Mouse (Mus musculus): ENCODE data around the gene Gm28043. TPM values are rescaled to one million over a fixed set of nuclear protein-coding genes. Genes with fewer than 3 reads are reported as not detected.

Gene Gm28043
- polyA plus RNA-seq, 1 experiment from 2014 or later: 2.8 TPM

- 91% methylated on average over 6 of the region's 6 CpGs for WGBS
- no peaks in the 10 kb centered on the region for H3K27me3 ChIP-seq
These were observed 47.5 kb downstream of the Gm28043 start for GRCm38 (mm10) chr17:29662145-29662544.

GRCm38 (mm10) chr17:29668051-29668986 lies 53.6 kb downstream of the Gm28043 start:
- H3K27ac ChIP-seq (replicated peaks): peak overlapping the region; percentile 86
- H3K4me3 ChIP-seq: no peak overlapping the region
- H3K27me3 ChIP-seq: no peaks in the 10 kb centered on the region
- no peaks in the 10 kb centered on the region for H3K9me3 ChIP-seq
- peaks cover 19% of the 10 kb centered on the region for H3K4me1 ChIP-seq
- 72% methylated on average over 10 of the region's 10 CpGs for WGBS
- peaks cover 18% of the 10 kb centered on the region for H3K36me3 ChIP-seq
- H3K4me2 ChIP-seq (replicated peaks): no peak overlapping the region
- H3K9ac ChIP-seq (replicated peaks): no peak overlapping the region
- peak; percentile 81 for ATAC-seq (replicated peaks)

More at GRCm38 (mm10) chr17:29662145-29662544, 47.5 kb downstream of the Gm28043 start:
- Histone ChIP-seq H3K9me3 (no peaks in the 10 kb centered on the region), H3K4me1 (peaks cover 15% of the 10 kb centered on the region), H3K4me3 (no peak overlapping the region), H3K4me2 (replicated peaks) (no peak overlapping the region), H3K27ac (replicated peaks) (no peak overlapping the region), H3K36me3 (peaks cover 12% of the 10 kb centered on the region; the same call in 1 of the 2 replicates), H3K9ac (replicated peaks) (no peak overlapping the region)
- ATAC-seq (replicated peaks): no peak

- Histone ChIP-seq H3K4me2 (replicated peaks) (no peak overlapping the region), H3K4me1 (peaks cover 19% of the 10 kb centered on the region), H3K27me3 (no peaks in the 10 kb centered on the region), H3K9me3 (no peaks in the 10 kb centered on the region), H3K4me3 (no peak overlapping the region), H3K36me3 (peaks cover 23% of the 10 kb centered on the region), H3K27ac (replicated peaks) (peak overlapping the region; percentile 86), H3K9ac (replicated peaks) (no peak overlapping the region)
- no peak for ATAC-seq (replicated peaks)
- WGBS: 88% methylated on average over 4 of the region's 4 CpGs
These were observed 54.4 kb downstream of the Gm28043 start for GRCm38 (mm10) chr17:29669030-29669429.

GRCm38 (mm10) chr17:29669936-29670335 lies 55.3 kb downstream of the Gm28043 start:
- Histone ChIP-seq H3K27ac (replicated peaks) (no peak overlapping the region), H3K4me3 (no peak overlapping the region)
- no peak for ATAC-seq (replicated peaks)

GRCm38 (mm10) chr17:29671021-29671420 lies 56.3 kb downstream of the Gm28043 start:
- H3K4me3 ChIP-seq: no peak overlapping the region
- no peak overlapping the region for H3K27ac ChIP-seq (replicated peaks)
- H3K27me3 ChIP-seq: no peaks in the 10 kb centered on the region
- no peak for ATAC-seq (replicated peaks)
- peaks cover 40% of the 10 kb centered on the region for H3K36me3 ChIP-seq
- peaks cover 19% of the 10 kb centered on the region for H3K4me1 ChIP-seq
- H3K9ac ChIP-seq (replicated peaks): no peak overlapping the region
- H3K4me2 ChIP-seq (replicated peaks): no peak overlapping the region
- H3K9me3 ChIP-seq: no peaks in the 10 kb centered on the region
- 81% methylated on average over 2 of the region's 2 CpGs for WGBS

More at GRCm38 (mm10) chr17:29669936-29670335, 55.3 kb downstream of the Gm28043 start:
- H3K27me3 ChIP-seq: no peaks in the 10 kb centered on the region
- peaks cover 30% of the 10 kb centered on the region for H3K36me3 ChIP-seq
- peaks cover 19% of the 10 kb centered on the region for H3K4me1 ChIP-seq
- no peak overlapping the region for H3K9ac ChIP-seq (replicated peaks)
- H3K4me2 ChIP-seq (replicated peaks): no peak overlapping the region
- no peaks in the 10 kb centered on the region for H3K9me3 ChIP-seq

GRCm38 (mm10) chr17:29673325-29673724 lies 58.6 kb downstream of the Gm28043 start:
- WGBS: 95% methylated on average over 4 of the region's 4 CpGs
- ATAC-seq (replicated peaks): no peak
- no peaks in the 10 kb centered on the region for H3K9me3 ChIP-seq
- no peak overlapping the region for H3K4me2 ChIP-seq (replicated peaks)
- H3K4me1 ChIP-seq: peaks cover 10% of the 10 kb centered on the region
- no peak overlapping the region for H3K9ac ChIP-seq (replicated peaks)
- H3K27ac ChIP-seq (replicated peaks): no peak overlapping the region
- no peaks in the 10 kb centered on the region for H3K27me3 ChIP-seq
- peaks cover 52% of the 10 kb centered on the region for H3K36me3 ChIP-seq
- no peak overlapping the region for H3K4me3 ChIP-seq

GRCm38 (mm10) chr17:29678526-29678925 lies 63.9 kb downstream of the Gm28043 start:
- 89% methylated on average over 8 of the region's 8 CpGs for WGBS
- Histone ChIP-seq H3K9ac (replicated peaks) (no peak overlapping the region), H3K9me3 (no peaks in the 10 kb centered on the region), H3K4me1 (peaks cover 21% of the 10 kb centered on the region), H3K36me3 (peaks cover 76% of the 10 kb centered on the region), H3K27ac (replicated peaks) (no peak overlapping the region), H3K4me2 (replicated peaks) (no peak overlapping the region), H3K27me3 (no peaks in the 10 kb centered on the region), H3K4me3 (no peak overlapping the region)
- no peak for ATAC-seq (replicated peaks)

- 88% methylated on average over 6 of the region's 6 CpGs for WGBS
- H3K9me3 ChIP-seq: no peaks in the 10 kb centered on the region
- no peak overlapping the region for H3K4me3 ChIP-seq
These were observed 64.5 kb downstream of the Gm28043 start for GRCm38 (mm10) chr17:29679038-29679767.

GRCm38 (mm10) chr17:29680174-29680573 lies 65.5 kb downstream of the Gm28043 start:
- Histone ChIP-seq H3K4me2 (replicated peaks) (no peak overlapping the region), H3K9me3 (no peaks in the 10 kb centered on the region), H3K4me3 (no peak overlapping the region), H3K27me3 (no peaks in the 10 kb centered on the region), H3K4me1 (peaks cover 21% of the 10 kb centered on the region), H3K27ac (replicated peaks) (peak overlapping the region; percentile 87), H3K36me3 (peaks cover 66% of the 10 kb centered on the region), H3K9ac (replicated peaks) (no peak overlapping the region)
- whole genome bisulfite sequencing: 53% methylated on average over 2 of the region's 2 CpGs
- ATAC-seq (replicated peaks): peak; percentile 89

More at GRCm38 (mm10) chr17:29679038-29679767, 64.5 kb downstream of the Gm28043 start:
- no peak for ATAC-seq (replicated peaks)
- H3K27me3 ChIP-seq: no peaks in the 10 kb centered on the region
- H3K4me1 ChIP-seq: peaks cover 21% of the 10 kb centered on the region
- no peak overlapping the region for H3K9ac ChIP-seq (replicated peaks)
- peak overlapping the region; percentile 27; the same call in 1 of the 2 replicates for H3K27ac ChIP-seq (replicated peaks)
- no peak overlapping the region for H3K4me2 ChIP-seq (replicated peaks)
- peaks cover 74% of the 10 kb centered on the region for H3K36me3 ChIP-seq

GRCm38 (mm10) chr17:29680921-29681320 lies 66.2 kb downstream of the Gm28043 start:
- no peak overlapping the region for H3K4me3 ChIP-seq
- no peak overlapping the region for H3K4me2 ChIP-seq (replicated peaks)
- H3K36me3 ChIP-seq: peaks cover 65% of the 10 kb centered on the region
- no peaks in the 10 kb centered on the region for H3K27me3 ChIP-seq
- peaks cover 21% of the 10 kb centered on the region for H3K4me1 ChIP-seq
- no peak for ATAC-seq (replicated peaks)
- peak overlapping the region; percentile 87 for H3K27ac ChIP-seq (replicated peaks)
- H3K9ac ChIP-seq (replicated peaks): no peak overlapping the region
- WGBS: 92% methylated on average over 2 of the region's 2 CpGs
- H3K9me3 ChIP-seq: no peaks in the 10 kb centered on the region

- H3K27me3 ChIP-seq: no peaks in the 10 kb centered on the region
- ATAC-seq (replicated peaks): no peak
- H3K9me3 ChIP-seq: no peaks in the 10 kb centered on the region
- H3K4me2 ChIP-seq (replicated peaks): no peak overlapping the region
- no peak overlapping the region for H3K27ac ChIP-seq (replicated peaks)
- no peak overlapping the region for H3K9ac ChIP-seq (replicated peaks)
- no peak overlapping the region for H3K4me3 ChIP-seq
- H3K4me1 ChIP-seq: peaks cover 21% of the 10 kb centered on the region
- peaks cover 65% of the 10 kb centered on the region for H3K36me3 ChIP-seq
- 92% methylated on average over 9 of the region's 9 CpGs for WGBS
These were observed 67.0 kb downstream of the Gm28043 start for GRCm38 (mm10) chr17:29681669-29682068.

- no peak for ATAC-seq (replicated peaks)
- WGBS: 71% methylated on average over 7 of the region's 7 CpGs
- no peaks in the 10 kb centered on the region for H3K27me3 ChIP-seq
- no peak overlapping the region for H3K4me3 ChIP-seq
- peaks cover 21% of the 10 kb centered on the region for H3K4me1 ChIP-seq
- no peak overlapping the region for H3K9ac ChIP-seq (replicated peaks)
- H3K36me3 ChIP-seq: peaks cover 65% of the 10 kb centered on the region
- no peaks in the 10 kb centered on the region for H3K9me3 ChIP-seq
- H3K27ac ChIP-seq (replicated peaks): no peak overlapping the region
- H3K4me2 ChIP-seq (replicated peaks): no peak overlapping the region
These were observed 67.6 kb downstream of the Gm28043 start for GRCm38 (mm10) chr17:29682261-29682660.
